Comparison of ENCODE assay signal across 9 mouse cellular contexts in genomic region chr6:113166661-113167251, GRCm38 (mm10). TPM values are rescaled to one million over a fixed set of nuclear protein-coding genes. Genes with fewer than 3 reads are reported as not detected.
DNase-seq lines count a peak whose midpoint lies in the region; ATAC-seq and TF ChIP-seq lines count a peak whose summit lies in the region.
"Had no signal": no experiment of that assay in that cellular context is flagged by ENCODE, and none has a peak within 500 bp of the region (broad histone marks: within the 10 kb centered on the region; RNA-seq: fewer than 3 reads in every experiment).

No protein-coding gene starts in this region.

- no peaks in the 10 kb centered on the region for H3K9me3 ChIP-seq in midbrain, embryonic 15.5 days

- no peak for TF ChIP-seq CTCF in brain, embryonic 14.5 days (IDR thresholded peaks at IDR 0.05; ENCODE audit: borderline replicate concordance, extremely low read depth, insufficient read depth, insufficient read length)

- H3K4me3 ChIP-seq in midbrain, embryonic 15.5 days: no peak overlapping the region

- no peaks in the 10 kb centered on the region for H3K4me1 ChIP-seq in midbrain, embryonic 15.5 days

- no peak overlapping the region for H3K27ac ChIP-seq in midbrain, embryonic 15.5 days
- H3K27ac ChIP-seq: liver, embryonic 14.5 days had no signal

- DNase-seq in CD4-positive, CD25-positive, alpha-beta regulatory T cell, adult 2 months (ENCODE audit: low read depth, low spot score): peak; percentile 17
- DNase-seq in brain, embryonic 14.5 days (ENCODE audit: low read depth): peak; percentile 79
- peak; percentile 67 for DNase-seq in gastrocnemius, adult 18-20 months (ENCODE audit: low spot score)
- DNase-seq in induced T-regulatory cell, adult 2 months (ENCODE audit: low read depth): peak; percentile 19
- peak; percentile 39 for DNase-seq in left cerebral cortex, adult 11 months (ENCODE audit: low spot score)
- DNase-seq in urinary bladder, postnatal 4 days (ENCODE audit: low spot score in 2 of 2): peak; percentile 68 to 74

- H3K4me2 ChIP-seq in midbrain, embryonic 15.5 days: no peak overlapping the region

- no peak for TF ChIP-seq POLR2A in brain, embryonic 14.5 days (IDR thresholded peaks at IDR 0.05; ENCODE audit: borderline replicate concordance, extremely low read depth, insufficient read depth, insufficient read length, poor library complexity, severe bottlenecking)

- no peaks in the 10 kb centered on the region for H3K27me3 ChIP-seq in midbrain, embryonic 15.5 days (replicated peaks)

- ATAC-seq in CD4-positive, CD25-positive, alpha-beta regulatory T cell, adult 4 months: no peak
- ATAC-seq in midbrain, embryonic 15.5 days (replicated peaks): peak; percentile 50

- 73% methylated on average over 17 of the region's 17 CpGs for WGBS in midbrain, embryonic 15.5 days

- no peak overlapping the region for H3K9ac ChIP-seq in midbrain, embryonic 15.5 days
- H3K9ac ChIP-seq: liver, embryonic 14.5 days had no signal

- 0 out of 2 replicates have a peak, but pooled peaks cover 11% of the 10 kb centered on the region for H3K36me3 ChIP-seq in midbrain, embryonic 15.5 days (replicated peaks)

RNA-seq across cellular contexts. Expression of gene Lhfpl4, which starts 28.4 kb away (rescaled TPM):
- under 1 TPM in 1 of 2 experiments, not detected in 1; 0.90 TPM for polyA plus RNA-seq in CD4-positive, CD25-positive, alpha-beta regulatory T cell, adult 4 months (2017; shearing (Covaris generic))
- 55.7 and 93.3 TPM in 2 replicates for polyA plus RNA-seq in brain, embryonic 14.5 days (2012; rRNA removed)
- total RNA-seq in gastrocnemius, adult 18-20 months (2021): under 1 TPM; 0.32 to 0.55 TPM
- polyA plus RNA-seq in midbrain, embryonic 15.5 days (2015; fragmentation: Nextera tagmentation; extraction: Ambion mirVana): 75.6 and 80.7 TPM in 2 replicates
- polyA plus RNA-seq: liver, embryonic 14.5 days had no signal

Comparison
In these comparisons a context has a peak if more than half of its experiments do, and no peak if none do; other contexts are left out.
1. DNase-seq: peak in every context shown above with its lines; median percentile 79 in brain, embryonic 14.5 days; 71 in urinary bladder, postnatal 4 days; 67 in gastrocnemius, adult 18-20 months; 39 in left cerebral cortex, adult 11 months; 19 in induced T-regulatory cell, adult 2 months; 17 in CD4-positive, CD25-positive, alpha-beta regulatory T cell, adult 2 months.
2. RNA of gene Lhfpl4, which starts 28.4 kb away (polyA plus RNA-seq): 55.7 to 93.3 TPM in brain, embryonic 14.5 days and 75.6 to 80.7 TPM in midbrain, embryonic 15.5 days; 0.90 TPM in CD4-positive, CD25-positive, alpha-beta regulatory T cell, adult 4 months; every median in the first group is over 10 times any median in the second.